Mouse (Mus musculus): ENCODE measurements at regions not wholly inside any gene's neighbourhood (a gene's known extent, or its start where the extent isn't known, plus 50 kb on each side); places are given as distances from the start of the nearest gene placed in this dataset.

- no peak for DNase-seq (ENCODE audit: low spot score in 2 of 2)
These were observed 70.5 kb downstream of the Tmx1 start for GRCm38 (mm10) chr12:70523379-70523778.

DNA sequence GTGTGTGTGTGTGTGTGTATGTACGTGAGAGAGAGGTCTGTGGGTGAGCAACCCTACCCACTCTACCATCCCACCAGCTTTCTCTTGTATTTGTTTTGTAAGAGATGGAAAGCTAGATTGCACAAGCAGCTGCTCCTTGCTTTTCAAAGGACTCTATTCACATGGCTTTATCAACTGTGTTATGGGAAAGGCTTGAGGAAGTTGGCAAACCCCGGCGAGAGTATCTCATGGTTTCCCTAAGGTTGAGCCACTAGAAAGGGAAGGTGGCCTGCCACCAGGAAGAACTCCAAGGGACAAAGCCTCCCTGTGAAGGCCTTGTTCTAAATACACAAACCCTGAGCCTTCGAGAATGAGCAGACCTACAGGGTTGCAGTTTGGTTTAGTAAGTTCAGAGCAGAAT lies 71.8 kb downstream of the Tmx1 start:
- DNase-seq (ENCODE audit: low spot score in 2 of 2): no peak

DNA sequence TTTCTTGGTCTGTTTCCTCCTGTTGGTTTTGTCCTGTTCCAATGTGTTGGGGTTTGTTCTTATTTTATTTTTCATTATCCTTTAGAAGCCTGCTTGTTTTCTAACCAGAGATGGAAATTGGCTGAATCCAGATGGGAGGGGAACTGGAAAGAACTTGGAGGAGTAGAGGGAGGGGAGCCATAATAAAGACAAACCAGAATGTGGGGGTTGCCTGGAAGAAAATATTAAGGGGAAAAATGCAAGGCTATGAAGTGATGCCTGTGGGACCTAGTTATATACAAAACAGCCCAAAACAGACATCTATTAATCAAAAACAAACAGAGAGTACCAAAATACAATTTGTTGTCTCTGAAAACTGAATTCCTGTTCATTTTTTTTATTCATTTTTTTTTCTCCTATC lies 78.8 kb downstream of the Tmx1 start:
- no peak for DNase-seq (ENCODE audit: low spot score in 2 of 2)

GRCm38 (mm10) chr12:70532225-70532624 lies 79.3 kb downstream of the Tmx1 start:
- no peak for DNase-seq (ENCODE audit: low spot score in 2 of 2)

DNA sequence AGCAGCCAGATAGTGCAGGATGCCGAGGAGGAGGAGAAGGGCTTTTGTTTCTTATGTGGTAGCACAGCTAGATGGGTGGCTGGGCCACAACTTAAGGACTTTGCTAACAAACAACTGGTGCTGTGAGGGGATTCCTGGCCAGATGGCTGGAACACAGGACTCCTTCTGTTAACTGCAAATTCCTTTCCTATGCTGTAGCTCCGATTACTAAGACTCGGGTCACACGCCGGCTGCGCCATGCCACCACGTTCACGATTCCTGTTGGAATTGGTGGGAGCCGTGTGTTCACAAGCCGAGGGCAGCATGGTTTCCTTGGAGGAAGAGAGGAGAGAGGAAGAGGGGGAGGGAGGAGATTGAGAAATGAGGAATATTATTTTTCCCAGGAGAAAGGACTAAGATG lies 79.9 kb downstream of the Tmx1 start:
- no peak for DNase-seq (ENCODE audit: low spot score in 2 of 2)

DNA sequence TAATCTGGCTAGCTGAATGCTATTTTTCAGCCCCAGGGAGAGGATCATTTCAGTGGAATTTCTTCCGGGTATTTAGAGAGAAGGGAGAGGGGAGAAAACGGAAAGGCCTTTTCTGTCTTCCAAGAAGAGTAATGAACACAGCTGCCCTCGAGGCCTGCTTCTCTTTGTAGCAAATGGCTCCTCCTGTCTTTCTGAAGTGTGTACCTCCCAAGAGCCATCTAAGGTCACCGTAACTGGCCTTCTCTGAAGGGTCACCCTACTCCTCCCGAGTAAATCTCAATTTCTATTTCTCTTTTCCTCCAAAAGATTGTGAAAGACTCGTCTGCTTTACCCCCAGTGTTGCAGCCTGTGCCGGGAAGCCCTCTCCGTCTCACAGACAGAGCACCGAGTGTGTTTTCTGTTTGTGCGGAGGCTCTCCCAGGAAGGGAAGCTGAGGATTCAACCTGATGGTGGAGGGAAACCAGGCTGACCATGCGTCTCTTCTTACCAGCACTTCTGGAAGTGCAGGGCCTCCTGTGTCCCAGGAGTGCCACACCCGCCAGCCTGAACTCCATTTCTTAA lies 80.6 kb downstream of the Tmx1 start:
- no peak for DNase-seq (ENCODE audit: low spot score in 2 of 2)

DNA sequence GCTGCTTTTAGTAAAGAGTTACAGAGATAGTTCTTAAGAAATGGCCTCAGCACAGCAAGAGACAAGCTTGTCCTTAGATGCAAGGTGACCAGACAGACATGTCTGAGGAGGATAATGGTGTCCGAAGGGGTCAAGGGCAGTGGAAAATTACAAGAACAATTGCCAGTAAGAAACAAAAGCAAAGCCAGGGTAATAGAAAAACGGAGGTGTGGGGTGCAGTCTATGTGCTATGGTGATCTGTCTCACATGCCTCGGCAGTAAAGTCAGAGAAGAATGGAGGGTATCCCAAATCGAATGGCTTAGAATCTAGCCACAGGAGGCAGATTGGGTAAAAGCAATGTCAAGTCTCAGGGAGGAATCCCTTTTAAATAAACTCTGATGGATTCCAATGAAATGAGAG lies 86.2 kb downstream of the Tmx1 start:
- DNase-seq (ENCODE audit: low spot score in 2 of 2): no peak

- no peak for DNase-seq (ENCODE audit: low spot score in 2 of 2)
These were observed 87.0 kb downstream of the Tmx1 start for GRCm38 (mm10) chr12:70539856-70540255.

- DNase-seq (ENCODE audit: low spot score in 2 of 2): no peak
These were observed 88.5 kb downstream of the Tmx1 start for GRCm38 (mm10) chr12:70541432-70541831.

GRCm38 (mm10) chr12:70543299-70543698 lies 90.4 kb downstream of the Tmx1 start:
- no peak for DNase-seq (ENCODE audit: low spot score in 2 of 2)

- DNase-seq (ENCODE audit: low spot score in 2 of 2): no peak
These were observed 91.4 kb downstream of the Tmx1 start for GRCm38 (mm10) chr12:70544326-70544725.

DNA sequence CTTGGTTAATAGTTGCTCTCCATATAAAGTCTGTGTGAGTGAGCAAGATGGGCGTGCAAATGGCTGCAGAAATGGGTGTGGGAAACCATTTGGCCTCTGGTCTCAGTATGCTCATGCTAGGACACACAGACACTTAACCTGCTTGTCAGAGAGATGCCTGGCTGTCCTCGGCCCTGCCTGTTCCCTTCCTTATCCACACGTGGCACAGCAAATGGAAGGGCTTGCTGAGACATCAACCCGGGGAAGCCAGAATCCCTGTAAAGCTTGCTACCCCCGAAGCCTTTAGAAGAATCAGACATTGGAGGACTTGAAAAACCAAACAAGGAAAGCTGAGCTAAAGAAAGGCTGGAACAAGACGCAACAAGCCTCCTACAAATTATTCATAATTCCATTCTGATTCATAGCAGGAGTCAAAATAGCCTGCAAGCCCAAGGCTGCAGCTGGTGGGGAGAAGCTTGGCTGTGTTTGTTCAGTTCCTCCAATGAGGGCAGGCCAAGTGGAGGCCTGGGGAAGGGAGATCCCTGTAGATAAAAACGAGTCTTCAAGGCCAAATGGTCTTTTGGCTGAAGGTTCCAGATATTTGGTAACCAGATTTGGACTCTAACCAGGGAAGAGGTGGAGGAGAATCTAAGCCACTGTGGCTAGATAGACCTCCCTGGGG lies 92.1 kb downstream of the Tmx1 start:
- DNase-seq (ENCODE audit: low spot score in 2 of 2): no peak

DNA sequence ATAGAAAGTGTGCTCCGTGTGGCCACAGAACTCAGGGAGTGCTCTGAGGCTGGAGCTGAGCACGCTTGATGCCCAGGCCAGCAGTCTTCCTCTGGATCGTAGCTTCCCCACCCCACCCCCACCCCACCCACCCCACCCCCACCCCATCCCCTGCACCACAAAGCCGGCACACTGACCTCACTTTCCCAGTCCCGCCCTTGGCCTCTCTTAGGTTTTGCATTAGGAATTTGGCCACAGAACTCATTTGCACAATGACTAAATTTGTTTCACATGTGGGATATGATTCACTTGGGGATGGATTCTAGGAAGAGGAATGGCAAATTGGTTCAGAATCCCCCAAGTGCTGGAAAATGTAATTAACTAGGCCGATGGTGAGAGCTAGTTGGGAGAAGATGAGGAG lies 94.3 kb downstream of the Tmx1 start:
- DNase-seq (ENCODE audit: low spot score in 2 of 2): no peak

GRCm38 (mm10) chr12:70549296-70549695 lies 96.4 kb downstream of the Tmx1 start:
- DNase-seq (ENCODE audit: low spot score in 2 of 2): no peak

- DNase-seq (ENCODE audit: low spot score in 2 of 2): no peak
These were observed 101.0 kb downstream of the Tmx1 start for GRCm38 (mm10) chr12:70553866-70554265.

GRCm38 (mm10) chr12:70554586-70554985 lies 101.7 kb downstream of the Tmx1 start:
- DNase-seq (ENCODE audit: low spot score in 2 of 2): no peak

- peak in 1 of 2 experiments; percentile 46 for DNase-seq (ENCODE audit: low spot score in 2 of 2)
These were observed 102.8 kb downstream of the Tmx1 start for GRCm38 (mm10) chr12:70555723-70556122.

DNA sequence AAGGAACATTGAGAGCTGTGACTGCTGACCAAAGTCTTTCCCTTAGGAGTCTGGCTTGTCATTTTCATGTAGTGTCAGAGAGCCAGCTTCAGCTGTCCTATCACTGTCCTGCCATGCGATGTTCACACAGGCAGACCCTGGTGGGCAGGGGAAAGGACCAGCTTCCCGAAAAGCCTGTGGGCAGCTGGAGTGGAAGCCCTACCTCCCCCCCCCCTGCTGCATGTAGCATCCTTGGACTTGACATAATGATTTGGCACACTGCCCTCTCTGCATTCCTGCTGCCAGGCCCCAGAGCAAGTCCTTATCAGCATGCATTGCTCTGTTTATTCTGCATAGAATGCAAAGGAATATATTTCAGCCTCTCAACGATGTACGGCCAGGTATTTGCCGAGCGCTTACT lies 103.9 kb downstream of the Tmx1 start:
- DNase-seq (ENCODE audit: low spot score in 2 of 2): no peak

DNA sequence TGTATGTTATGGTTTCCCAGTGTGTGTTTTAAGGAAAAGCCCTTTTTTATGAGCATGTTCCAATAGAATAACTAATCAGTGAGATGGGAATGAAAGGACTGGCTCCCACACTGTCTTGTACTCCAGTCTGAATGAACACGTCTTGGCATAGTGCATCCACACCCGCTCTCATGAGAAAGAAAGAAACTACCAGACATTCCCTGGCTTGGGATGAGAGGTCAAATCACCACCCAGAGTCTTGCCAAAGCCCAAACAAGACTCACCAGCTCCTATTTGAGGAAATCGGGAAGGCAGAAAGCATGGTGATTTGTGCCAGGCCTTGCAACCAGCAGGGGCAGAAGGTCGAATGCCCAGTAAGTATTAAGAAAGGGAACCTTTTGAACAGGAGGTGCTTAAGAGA lies 110.6 kb downstream of the Tmx1 start:
- no peak for DNase-seq (ENCODE audit: low spot score in 2 of 2)

DNA sequence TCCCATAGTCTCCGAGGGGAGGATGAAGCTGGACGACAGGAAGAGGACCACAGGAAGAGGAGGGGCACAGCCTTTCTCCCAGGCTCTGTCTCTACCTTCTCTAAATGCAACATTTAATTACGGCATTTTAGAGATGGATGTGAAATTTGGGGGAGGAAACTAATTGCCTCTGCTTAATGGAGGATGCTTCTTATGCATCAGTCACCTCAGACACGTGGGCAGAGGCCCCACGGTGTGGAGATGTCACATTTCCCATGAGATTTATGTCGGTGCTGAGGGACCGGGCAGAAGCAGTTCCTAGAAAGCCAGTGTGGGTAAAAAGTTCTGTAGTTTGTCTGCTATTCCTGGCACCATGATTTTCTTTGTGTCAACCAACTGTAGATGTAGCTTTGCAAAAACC lies 122.8 kb downstream of the Tmx1 start:
- no peak for DNase-seq (ENCODE audit: low spot score in 2 of 2)

GRCm38 (mm10) chr12:70577769-70578168 lies 124.9 kb downstream of the Tmx1 start:
- peak in 1 of 2 experiments; percentile 37 for DNase-seq (ENCODE audit: low spot score in 2 of 2)

GRCm38 (mm10) chr12:70579328-70579905 lies 126.5 kb downstream of the Tmx1 start:
- DNase-seq (ENCODE audit: low spot score in 2 of 2): no peak

DNA sequence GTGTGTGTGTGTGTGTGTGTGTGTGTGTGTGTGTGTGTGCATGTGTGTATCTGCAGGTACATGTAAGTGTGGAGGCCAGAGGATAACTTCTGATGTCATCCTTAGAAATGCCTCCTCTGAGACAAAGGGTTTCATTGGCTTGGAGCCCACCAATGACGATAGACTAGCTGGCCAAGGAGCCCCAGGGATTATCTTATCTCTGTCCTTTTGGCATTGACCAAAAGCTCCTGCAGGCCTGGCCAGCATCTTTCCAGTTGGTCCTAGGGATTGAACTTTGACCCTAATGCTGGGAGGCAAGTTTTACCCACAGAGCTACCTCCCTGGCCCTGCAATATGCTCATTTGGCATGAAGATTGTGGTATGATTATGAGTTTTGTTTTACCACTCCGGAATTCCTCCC lies 133.3 kb downstream of the Tmx1 start:
- no peak for DNase-seq (ENCODE audit: low spot score in 2 of 2)

GRCm38 (mm10) chr12:70588234-70588633 lies 135.3 kb downstream of the Tmx1 start:
- DNase-seq (ENCODE audit: low spot score in 2 of 2): no peak
